Mouse (Mus musculus): ENCODE results near the gene Mex3d.

Gene Mex3d

GRCm38 (mm10) chr10:80330888-80331287 lies 56.6 kb downstream of the Mex3d start:
- DNase-seq (ENCODE audit: low spot score): no peak

Data from testis, postnatal 14 days (tissue).